Mouse (Mus musculus) cerebellum, adult (tissue): ENCODE measurements around the gene Uchl4.
"Not testable (repeated sequence)": the region's sequence is repeated elsewhere in the genome, so short reads cannot be mapped to it uniquely, and the experiment has no call there.

Experiments used
- ATAC-seq: cut with Nextera tagmentation; 2 replicates; pipeline ENCODE4 v1.9.2; 2017; ENCODE audit warnings: mild to moderate bottlenecking, moderate library complexity, mixed read lengths; ENCODE audit not compliant: insufficient number of reproducible peaks, low FRiP score, low TSS enrichment

Gene Uchl4

DNA sequence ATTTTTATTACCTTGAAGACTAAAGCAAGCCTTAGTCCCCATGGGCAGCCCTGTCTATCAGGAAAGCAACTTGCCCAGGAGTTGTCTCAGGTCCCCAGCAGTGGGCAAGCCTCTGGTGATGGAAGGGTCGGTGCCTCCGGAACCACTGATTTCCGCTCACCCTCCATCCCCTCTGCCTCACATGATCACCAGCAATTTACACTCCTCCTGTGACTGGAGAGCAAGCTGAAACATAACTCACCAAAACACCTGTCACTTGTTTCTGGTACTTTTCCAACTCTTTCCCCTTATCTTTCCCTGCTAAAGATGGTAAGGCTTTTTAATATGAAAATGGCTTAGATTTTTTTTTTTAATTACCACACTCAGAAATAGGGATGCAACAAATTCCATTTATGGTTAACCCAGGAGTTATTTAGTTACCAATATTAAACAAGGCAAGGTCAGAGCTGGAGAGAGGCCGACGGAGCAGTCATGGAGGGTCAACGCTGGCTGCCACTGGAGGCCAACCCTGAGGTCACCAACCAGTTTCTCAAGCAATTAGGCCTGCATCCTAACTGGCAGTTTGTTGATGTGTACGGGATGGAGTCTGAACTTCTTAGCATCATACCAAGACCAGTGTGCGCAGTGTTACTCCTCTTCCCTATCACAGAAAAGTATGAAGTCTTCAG, at the start of gene Uchl4:
Gene Uchl4, plus strand, starts transcription at position 434 of the 668 bp plus-strand sequence.
- no peak for ATAC-seq

- no peak for ATAC-seq
Observed at GRCm38 (mm10) chr9:64193879-64194278, 41.1 kb upstream of the Uchl4 start.

DNA sequence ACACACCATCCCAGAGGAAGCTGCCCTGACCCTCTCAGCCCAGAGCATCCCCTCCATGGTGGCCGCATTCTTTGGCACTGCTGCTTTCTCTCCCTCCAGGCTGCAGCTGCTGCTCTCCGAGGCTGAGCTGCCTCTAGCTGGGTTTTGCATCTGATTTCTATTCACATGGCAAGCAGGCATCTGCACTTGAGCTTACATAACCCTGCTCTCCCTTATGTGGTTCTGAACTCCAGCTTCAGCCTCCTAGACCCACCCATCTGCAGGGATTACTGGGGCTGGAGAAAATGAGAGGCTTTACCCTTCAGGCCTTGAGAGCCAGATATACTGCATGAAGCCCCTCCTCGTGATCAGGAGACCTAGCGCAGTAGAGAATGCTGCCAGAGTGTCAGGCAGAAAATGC, 39.4 kb upstream of the Uchl4 start:
- ATAC-seq, result no peak

- no peak for ATAC-seq
Observed at GRCm38 (mm10) chr9:64197524-64197923, 37.5 kb upstream of the Uchl4 start.

- ATAC-seq, result no peak
Observed at GRCm38 (mm10) chr9:64198068-64198762, 36.8 kb upstream of the Uchl4 start.

DNA sequence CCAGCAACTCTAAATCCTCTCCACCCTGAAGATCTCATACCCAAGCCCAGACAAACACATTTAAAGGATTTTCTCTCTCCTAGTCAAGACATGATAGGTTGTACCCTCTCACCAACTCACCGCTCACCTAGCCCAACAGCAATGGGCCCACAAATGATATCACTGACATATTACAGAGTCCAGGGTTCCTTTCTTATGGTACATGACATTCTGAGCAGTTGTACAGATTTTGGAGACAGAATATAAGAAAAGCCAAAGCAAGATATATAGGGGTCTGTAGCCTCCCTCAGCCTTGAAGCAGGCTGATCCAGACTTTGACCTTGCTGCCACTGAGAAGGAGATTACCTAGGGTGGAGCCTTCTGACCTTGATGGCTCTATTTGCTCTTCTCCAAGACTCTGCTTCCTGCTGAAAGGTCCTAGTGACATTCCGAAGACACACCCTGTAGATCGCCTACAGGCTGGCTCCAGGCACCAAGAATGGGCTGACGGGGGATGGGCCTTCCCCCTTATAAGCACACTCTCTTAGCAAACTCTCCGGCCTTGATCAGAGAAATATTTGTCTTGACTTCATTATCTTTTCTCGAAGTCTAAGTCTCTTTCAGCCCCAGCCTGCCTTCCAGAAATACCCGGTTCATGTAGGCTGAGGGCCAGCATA, 36.1 kb upstream of the Uchl4 start:
- not testable (repeated sequence) for ATAC-seq

DNA sequence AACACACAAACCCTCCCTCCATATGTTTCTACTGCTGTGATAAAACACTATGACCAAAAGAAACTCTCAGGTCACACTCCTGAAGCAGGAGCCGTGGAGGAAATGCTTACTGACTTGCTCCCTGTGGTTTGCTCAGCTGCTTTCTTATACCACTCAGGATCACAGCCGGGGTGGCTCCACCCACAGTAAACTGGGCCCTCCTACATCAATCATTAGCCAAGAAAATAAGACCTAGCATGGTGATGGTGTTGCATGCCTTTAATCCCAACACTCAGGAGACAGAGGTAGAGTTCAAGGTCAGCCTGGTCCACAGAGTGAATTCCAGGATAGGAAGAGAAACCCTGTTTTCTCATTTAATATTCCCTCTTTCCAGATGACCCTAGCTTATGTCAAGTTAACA, 35.1 kb upstream of the Uchl4 start:
- no peak for ATAC-seq

DNA sequence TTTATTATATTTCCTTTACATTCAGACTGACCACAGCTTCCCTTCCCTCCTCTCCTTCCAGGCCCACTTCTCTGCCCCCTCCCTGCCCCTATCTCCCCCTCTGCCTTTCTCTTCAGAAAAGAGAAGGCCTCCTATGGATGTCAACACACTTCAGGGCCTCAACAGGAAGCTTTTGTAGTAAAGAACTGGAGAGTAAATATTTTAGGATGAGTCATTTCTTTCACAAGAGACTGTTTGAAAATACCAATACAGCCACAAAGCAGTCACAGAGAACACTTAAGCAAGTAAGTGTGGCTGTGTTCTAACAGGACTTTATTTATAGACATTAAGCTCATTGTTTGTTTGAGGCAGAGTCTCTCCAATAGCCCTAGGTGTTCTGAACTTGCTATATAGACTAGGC, 32.7 kb upstream of the Uchl4 start:
- no peak for ATAC-seq

- ATAC-seq, result no peak
Observed at GRCm38 (mm10) chr9:64202866-64203265, 32.1 kb upstream of the Uchl4 start.

- ATAC-seq, result no peak
Observed at GRCm38 (mm10) chr9:64207509-64208084, 27.4 kb upstream of the Uchl4 start.

- ATAC-seq, result no peak
Observed at GRCm38 (mm10) chr9:64214452-64214851, 20.5 kb upstream of the Uchl4 start.

GRCm38 (mm10) chr9:64216090-64216489, 18.9 kb upstream of the Uchl4 start:
- no peak for ATAC-seq

- no peak for ATAC-seq
Observed at GRCm38 (mm10) chr9:64216641-64217040, 18.4 kb upstream of the Uchl4 start.

GRCm38 (mm10) chr9:64217887-64218286, 17.1 kb upstream of the Uchl4 start:
- no peak for ATAC-seq

GRCm38 (mm10) chr9:64219305-64219704, 15.7 kb upstream of the Uchl4 start:
- ATAC-seq, result no peak

DNA sequence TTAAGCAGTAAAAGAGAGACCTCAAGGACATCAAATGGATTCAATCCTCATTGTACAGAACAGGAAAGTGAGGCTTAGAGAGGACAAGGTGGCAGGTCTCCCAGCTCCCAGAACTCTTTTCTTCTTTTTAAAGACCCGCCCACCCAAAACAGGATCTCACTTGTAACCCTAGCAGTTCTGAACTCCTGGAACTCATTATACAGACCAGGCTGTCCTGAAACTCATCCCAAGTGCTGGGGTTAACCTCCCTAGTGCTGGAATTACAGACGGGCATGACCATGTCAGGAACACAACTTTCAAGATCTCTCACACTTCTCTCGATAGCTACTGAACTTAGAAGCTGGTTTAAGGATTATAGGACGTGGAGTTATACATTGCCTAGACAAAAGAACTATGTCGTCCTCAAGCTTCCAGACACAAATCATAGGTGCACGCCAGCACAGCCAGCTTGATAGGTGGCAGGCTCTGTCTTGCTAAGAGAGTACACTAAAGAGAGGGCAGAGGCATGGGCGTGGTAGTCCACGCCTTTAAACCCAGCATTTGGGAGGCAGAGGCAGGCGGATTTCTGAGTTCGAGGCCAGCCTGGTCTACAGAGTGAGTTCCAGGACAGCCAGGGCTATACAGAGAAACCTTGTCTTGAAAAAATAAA, 15.1 kb upstream of the Uchl4 start:
- no peak for ATAC-seq

GRCm38 (mm10) chr9:64220603-64221002, 14.4 kb upstream of the Uchl4 start:
- ATAC-seq, result no peak

DNA sequence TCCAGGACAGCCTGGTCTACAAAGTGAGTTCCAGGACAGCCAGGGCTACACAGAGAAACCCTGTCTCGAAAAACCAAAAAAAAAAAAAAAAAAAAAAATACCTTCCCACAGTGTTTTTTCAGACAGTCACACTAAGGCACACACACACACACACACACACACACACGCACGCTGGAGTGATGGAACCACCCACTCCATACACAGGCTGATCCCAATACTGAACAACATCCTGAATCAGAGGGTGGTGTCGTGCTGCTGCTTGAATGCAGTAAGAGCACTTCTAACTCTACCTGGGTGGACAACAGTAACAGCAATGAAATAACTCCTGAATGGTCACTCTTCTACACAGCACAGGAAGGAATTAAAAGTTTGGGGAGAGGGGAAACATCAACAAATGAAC, 13.5 kb upstream of the Uchl4 start:
- no peak for ATAC-seq

DNA sequence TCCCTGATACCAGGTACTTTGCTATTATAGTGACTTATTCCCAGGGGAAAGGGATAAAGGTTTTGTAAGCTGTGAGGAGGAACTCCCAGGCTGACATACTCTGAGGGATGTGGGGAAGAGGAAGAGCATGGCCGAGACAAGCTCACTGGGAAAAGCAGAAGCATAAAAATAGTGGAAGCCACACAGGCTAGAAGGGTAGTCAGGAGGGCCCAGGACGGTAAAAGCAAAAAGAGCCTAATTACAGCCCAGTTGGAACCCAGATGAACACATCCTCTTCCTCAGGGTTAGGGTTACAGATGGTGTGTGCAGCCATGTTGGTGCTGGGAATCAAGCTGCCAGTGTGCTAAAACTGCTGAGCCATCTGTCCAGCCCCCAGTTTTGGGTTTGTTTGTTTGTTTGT, 12.9 kb upstream of the Uchl4 start:
- ATAC-seq, result no peak

GRCm38 (mm10) chr9:64225805-64226204, 9.2 kb upstream of the Uchl4 start:
- no peak for ATAC-seq

GRCm38 (mm10) chr9:64227736-64228135, 7.3 kb upstream of the Uchl4 start:
- ATAC-seq, result no peak
